Mouse (Mus musculus): ENCODE measurements around the gene Ppp1r9b.

The Ppp1r9b gene

DNA sequence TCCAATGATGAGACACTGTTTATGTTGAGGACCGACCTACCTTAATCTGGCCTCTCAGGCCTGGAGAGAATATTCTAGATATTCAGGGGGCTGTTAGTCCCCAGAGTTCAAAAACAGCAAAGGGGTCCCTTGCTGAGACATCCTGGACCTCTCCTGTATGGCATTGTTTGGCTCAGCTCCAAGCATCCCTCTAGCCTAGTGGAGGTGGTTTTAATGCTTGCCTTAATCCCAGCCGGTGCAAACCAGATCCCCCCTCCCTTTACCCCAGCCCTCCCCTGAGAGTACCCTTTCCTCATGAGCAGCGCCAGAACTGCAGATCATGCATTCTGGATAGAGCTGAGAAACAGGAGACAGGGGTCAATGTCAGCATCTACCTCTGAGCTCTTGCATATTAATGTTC lies 21.7 kb downstream of the Ppp1r9b start:
- no peak for TF ChIP-seq GATA4 (IDR thresholded peaks at IDR 0.05; ENCODE audit: insufficient replicate concordance, low read length)

DNA sequence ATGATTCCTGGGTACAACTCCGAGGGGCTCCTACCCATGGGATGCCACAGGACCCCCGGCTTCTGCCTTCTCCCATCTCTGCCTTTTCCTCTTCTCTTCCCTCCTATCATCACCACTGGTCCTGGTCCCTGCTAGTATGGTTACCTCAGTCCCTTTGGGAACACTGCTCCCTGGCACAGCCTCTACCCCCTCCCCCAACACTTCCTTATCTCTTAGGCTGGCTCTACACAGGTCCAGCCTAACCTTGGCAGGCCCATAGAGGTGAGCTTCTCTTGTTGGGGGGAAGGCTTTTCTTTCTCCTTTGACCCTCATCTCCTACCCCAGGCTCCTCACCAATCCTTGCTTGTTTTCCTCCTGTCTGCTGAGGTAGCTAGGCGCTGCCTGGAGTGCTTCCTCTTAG lies 24.6 kb downstream of the Ppp1r9b start:
- TF ChIP-seq GATA4 (IDR thresholded peaks at IDR 0.05; ENCODE audit: insufficient replicate concordance, low read length): no peak

DNA sequence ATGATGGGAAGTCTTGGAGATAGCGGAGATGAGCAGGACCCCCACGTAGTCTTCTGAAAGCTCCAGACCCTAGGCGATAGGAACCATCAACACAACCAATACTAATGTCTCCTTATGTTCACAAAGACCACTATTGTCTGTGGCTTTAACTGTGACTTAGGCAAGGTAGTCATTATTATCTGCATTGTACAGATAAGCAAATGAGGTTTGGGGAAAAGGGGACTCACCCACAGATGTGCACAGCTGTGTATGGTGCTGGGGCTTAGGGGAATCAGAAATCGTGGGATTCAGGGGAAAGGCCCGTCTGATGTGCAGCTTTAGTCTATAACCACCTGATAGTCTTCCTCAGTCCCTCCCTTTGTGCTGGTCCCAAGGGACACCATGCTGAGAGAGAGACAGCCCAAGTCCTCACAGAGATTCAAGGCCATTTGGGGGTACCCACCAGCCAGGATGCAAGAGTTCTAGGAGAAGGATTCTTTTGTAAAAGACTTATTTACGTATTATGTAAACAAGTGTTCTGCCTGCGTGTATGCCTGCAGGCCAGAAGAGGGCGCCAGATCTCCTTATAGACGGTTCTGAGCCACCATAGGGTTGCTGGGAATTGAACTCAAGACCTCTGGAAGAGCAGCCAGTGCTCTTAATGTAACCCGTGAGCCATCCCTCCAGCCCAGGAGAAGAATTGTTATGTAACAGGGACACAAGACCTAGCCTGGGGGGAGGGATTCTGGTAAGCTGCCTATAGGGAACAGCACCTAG lies 31.6 kb downstream of the Ppp1r9b start:
- no peak for TF ChIP-seq GATA4 (IDR thresholded peaks at IDR 0.05; ENCODE audit: insufficient replicate concordance, low read length)

DNA sequence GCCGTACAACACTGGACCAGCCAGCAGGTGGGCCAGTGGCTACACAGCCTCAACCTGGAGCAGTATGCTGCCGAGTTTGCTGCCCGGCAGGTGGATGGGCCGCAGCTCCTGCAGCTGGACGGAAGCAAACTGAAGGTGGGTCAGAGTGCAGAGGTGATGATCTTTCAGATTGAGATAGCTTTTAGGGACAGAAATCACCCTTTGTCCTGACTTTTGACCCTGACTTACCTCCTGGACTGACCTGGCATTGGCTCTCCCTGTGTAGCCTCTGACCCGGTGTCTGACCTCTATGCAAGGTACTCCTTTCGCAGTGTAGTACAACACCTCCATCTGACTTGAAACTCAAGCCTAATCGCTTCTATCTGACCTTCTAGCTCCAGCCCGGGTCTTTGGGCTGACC lies 32.6 kb downstream of the Ppp1r9b start:
- peak; percentile 53; the same call in 1 of the 2 replicates for TF ChIP-seq GATA4 (IDR thresholded peaks at IDR 0.05; ENCODE audit: insufficient replicate concordance, low read length)

DNA sequence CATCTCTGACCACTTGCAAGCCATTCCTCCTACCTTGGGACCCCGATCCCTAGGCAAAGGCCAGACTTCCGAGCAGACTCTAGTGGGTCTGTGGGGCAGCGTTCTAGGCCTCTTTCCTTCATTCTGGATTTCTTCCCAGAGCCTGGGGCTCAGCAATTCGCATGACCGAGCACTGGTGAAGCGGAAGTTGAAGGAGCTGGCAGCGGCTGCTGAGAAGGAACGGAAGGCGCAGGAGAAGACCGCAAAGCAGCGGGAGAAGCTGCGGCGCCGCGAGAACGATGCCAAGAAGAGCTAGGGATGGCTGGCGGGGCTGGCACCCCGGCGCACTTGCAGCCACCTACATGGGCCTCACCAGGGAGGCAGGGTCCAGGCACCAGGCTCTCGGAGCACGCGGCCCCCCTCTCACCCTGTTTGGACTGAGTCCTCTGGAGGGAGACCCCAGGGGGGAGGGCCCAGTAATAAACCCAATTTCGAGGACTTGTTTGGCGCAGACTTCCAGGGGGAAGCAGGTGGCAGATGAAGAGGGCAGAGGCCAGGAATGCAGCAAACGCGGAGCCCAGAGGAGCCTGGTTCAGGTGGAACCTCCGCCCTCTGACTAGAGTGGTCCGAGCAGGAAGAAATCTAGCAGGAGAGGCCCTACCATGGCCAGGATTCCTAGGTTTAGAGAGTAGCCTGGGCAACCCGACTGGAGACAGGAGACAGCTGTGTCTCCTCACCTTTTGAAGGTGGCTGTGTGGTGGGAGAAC lies 33.8 kb downstream of the Ppp1r9b start:
- TF ChIP-seq GATA4 (IDR thresholded peaks at IDR 0.05; ENCODE audit: insufficient replicate concordance, low read length): no peak

DNA sequence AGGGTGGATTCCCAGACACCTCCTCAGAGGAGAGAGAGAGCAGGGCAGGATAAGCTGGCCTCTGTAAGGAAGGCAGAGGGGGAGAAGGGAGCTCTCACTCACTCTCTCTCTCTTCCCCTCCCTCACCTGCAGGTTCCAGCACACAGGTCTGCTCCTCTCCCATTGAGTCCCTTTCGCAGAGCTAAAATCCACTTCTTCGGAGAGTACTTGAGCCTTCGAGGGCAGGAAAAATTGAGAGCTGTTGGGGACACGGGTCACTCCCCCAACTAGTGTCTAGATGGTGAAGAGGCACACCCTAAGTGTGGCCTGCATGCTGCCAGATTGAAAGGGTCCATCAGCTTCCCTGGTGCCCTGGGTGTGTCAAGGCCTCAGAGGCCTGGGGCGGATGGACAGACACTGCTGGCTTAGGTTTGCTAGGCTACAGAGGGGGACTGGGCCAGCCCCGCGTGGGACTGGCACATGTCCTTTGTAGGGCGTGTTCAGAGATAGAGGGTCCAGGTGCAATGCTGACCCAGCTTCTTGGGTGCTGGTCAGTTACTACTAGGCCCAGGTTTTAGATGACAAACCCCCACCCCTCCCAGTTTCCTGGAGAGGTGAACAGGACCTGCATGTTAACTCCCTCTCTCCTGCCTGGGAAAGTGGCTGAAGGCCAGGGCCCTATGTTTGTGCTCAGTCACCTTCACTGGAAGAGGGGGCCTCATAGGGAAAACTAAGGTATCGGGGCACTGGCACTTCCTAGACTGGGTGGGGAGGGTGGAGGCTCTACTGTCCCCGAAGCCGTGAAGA lies 34.6 kb downstream of the Ppp1r9b start:
- no peak for TF ChIP-seq GATA4 (IDR thresholded peaks at IDR 0.05; ENCODE audit: insufficient replicate concordance, low read length)

DNA sequence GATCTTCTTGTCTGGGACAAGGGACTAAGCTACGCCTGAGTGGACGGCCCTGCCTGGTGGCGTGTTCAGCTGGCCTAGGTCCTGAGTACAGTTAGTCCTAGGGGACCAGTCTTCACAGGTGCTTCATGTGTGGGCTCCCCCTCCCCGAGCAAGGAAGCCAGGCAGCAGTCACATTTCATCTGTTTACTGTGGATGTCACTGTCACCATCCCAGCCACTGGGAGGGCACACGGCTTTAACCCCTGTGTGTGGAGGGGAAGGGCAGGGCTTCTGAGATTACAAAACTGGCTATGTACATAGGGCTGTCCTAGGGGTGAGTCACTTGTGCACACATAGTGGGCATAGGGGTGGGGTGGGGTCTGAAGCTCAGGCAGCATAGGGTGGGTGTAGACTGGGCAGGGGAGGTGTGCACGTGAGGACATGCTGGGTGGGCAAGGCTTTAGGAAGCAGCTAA lies 35.3 kb downstream of the Ppp1r9b start:
- TF ChIP-seq GATA4 (IDR thresholded peaks at IDR 0.05; ENCODE audit: insufficient replicate concordance, low read length): no peak

DNA sequence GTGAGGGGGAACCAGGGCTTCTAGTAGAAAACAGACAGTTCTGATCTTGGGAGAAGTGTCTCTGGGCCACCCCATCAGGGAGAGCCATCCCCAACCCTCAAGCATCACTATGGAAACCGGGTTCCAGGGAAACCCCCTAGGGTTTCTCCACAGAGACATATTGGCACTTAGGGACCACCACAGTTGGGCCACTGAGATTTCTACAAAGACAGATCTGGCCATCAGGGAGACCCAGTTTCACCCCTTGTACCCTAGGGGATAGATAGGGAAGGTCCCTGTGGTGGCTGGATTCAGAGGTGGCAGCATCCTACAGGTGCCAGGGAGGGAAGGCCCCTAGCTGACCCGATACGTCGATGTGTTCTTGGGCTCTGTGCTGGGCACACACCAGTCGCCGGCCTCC lies 36.0 kb downstream of the Ppp1r9b start:
- no peak for TF ChIP-seq GATA4 (IDR thresholded peaks at IDR 0.05; ENCODE audit: insufficient replicate concordance, low read length)

DNA sequence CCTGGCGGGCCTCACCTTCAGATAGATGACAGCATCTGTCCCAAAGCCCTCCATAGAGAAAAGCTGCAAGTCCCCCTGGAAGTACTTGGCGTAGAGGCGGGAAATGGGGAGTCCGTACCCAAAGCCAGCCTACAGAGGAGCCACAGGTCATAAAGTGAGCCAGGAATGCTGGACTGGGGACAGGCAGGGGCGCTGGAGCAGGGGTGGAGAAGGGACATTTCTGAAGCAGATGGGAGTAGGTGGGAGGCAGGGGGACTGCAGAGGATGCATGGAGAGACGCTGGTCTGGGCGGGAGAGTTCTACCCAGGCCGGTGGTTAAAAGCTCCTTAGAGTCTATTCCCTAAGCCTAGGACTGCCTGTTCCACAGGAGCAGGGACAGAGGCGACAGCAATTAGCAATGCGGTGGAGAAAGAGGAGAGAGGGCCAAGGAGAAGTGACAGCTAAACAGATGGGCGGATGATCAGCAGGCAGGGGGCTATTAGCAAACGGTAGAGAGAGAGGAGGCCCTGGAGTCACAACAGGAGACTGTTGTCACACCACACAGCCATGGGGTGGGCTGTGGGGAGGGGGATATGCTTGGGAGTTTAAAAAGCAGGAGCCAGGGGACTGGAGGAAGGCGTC lies 37.1 kb downstream of the Ppp1r9b start:
- no peak for TF ChIP-seq GATA4 (IDR thresholded peaks at IDR 0.05; ENCODE audit: insufficient replicate concordance, low read length)

DNA sequence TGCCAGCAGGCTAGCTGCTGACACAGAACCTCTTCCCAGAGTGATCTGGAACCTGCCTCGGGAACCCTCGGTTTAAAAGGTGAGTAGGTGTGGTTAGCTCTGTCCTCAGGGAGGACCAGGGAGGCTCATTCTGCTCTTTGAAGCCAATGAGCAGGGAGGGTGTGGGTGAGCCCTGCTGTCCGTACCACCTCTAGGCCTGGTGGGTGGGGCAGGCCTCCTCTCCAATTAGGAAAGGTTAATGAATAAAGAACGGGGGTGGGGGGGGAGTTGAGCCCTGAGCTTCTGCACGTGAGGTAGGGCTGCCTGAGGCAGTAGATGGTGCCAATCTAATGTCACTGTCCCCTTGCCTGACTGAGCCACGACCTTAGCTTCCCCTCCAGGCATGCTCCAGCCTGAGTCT lies 42.1 kb downstream of the Ppp1r9b start:
- no peak for TF ChIP-seq GATA4 (IDR thresholded peaks at IDR 0.05; ENCODE audit: insufficient replicate concordance, low read length)

DNA sequence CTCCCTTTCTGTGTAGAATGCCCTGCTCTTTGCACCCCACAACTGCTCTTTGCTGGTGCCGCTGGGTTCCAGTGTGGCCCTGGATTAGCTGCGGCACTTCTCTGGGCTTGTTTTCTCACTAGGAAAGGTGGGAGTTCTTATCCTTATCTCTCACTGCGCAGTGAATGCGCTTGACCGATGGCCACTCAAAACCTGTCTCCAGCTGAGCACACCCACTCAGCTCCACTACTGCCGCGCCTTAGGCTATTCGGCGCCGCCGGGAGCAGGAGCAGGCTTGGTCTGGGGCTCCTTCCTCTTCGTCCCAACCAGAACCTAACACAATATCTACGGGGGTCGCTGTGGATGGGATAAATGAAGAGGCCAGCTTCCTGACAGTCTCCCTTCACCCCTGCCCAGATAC lies 42.8 kb downstream of the Ppp1r9b start:
- no peak for TF ChIP-seq GATA4 (IDR thresholded peaks at IDR 0.05; ENCODE audit: insufficient replicate concordance, low read length)

DNA sequence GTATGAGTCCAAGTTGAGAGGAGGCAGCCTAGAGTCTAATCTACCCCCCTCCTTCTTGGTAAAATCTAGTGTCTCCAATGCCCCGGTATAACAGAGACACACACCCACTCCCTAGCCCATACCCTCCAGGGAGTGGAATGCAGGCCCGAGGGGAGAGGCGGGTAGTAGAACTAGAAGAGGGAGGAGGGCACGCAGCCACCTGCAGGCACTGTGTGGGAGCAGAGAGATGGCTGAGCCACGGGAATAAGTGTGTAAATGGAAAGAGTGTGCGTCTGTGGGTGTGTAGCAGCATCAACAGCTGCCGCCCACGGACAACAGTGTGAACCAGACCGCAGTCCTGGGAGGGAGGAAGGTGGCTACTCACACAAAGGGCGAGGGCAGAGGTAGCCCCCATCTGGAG lies 44.1 kb downstream of the Ppp1r9b start:
- no peak for TF ChIP-seq GATA4 (IDR thresholded peaks at IDR 0.05; ENCODE audit: insufficient replicate concordance, low read length)

DNA sequence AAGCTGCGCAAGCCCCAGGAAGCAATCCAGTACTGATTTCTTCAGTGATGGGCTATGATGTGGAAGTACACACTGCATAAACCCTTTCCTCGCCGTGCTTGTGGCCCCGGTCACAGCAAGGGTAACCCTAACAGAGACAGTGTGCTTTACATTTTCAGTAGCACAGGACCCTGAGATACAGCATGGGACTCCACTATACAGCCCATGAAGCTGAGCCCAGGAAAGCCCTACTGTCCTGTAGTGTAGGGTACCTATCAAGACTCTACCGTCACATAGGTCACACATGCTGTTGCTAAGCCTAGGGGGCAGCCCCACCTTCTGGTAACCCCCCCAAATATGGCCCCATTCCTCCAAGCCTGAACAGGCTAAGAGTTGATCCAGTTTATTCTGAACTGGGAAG lies 45.7 kb downstream of the Ppp1r9b start:
- TF ChIP-seq GATA4 (IDR thresholded peaks at IDR 0.05; ENCODE audit: insufficient replicate concordance, low read length): no peak

DNA sequence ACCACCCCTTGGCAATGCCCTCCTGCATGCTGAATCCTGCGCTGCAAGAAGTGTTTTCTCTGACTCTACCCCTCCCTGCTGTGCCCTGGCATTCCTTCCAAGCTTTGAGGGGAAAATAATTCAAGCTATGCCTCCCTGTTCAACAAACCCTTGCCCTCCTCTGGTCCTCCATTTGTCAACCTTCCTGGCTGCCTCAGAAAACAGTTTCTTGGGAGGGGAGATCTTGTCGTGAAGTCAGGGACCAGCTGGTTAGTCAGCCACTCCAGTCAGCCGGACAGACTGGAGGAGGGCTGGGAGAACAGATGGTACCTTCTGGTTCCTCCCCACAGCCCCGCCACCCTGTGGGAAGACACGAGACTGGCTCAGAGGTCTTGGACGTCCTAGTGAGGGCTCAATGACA lies 46.5 kb downstream of the Ppp1r9b start:
- TF ChIP-seq GATA4 (IDR thresholded peaks at IDR 0.05; ENCODE audit: insufficient replicate concordance, low read length): no peak

DNA sequence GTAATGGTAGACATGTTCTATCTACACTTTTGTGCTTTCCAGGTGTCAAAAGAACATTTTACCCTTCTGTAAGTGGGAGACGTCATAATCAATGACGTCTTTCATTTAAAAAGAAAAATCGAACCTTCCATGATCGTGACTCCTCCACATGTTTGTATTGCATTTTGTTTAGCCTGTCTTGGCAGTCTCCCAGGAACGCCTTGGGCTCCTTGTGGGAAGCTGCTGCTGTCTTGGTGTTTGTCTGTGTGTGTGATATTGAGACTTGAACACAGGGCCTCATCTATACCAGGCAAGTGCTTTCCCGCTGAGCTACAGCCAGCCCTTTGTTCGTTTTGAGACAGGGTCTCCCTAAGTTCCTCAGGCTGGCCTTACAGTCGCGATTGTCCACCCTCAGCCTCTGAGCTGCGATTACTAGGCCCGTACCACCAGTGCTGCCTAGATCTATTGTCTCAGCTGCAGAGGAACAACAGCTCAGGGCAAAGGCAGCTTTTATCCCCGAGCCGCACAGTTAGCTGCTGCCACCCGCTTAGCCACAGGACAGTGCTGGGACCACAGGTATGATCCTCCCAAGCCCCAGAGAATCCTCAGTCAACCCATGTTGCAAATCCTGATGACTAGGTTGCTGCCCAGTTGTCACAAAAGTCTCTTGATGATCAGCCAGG lies 47.5 kb downstream of the Ppp1r9b start:
- TF ChIP-seq GATA4 (IDR thresholded peaks at IDR 0.05; ENCODE audit: insufficient replicate concordance, low read length): no peak

Measured in liver, adult (tissue).